Mouse (Mus musculus): ENCODE results near the gene Cd300lg. TPM values are rescaled to one million over a fixed set of nuclear protein-coding genes. Genes with fewer than 3 reads are reported as not detected.

Cd300lg gene
- polyA plus RNA-seq, 1 experiment: not detected

DNA sequence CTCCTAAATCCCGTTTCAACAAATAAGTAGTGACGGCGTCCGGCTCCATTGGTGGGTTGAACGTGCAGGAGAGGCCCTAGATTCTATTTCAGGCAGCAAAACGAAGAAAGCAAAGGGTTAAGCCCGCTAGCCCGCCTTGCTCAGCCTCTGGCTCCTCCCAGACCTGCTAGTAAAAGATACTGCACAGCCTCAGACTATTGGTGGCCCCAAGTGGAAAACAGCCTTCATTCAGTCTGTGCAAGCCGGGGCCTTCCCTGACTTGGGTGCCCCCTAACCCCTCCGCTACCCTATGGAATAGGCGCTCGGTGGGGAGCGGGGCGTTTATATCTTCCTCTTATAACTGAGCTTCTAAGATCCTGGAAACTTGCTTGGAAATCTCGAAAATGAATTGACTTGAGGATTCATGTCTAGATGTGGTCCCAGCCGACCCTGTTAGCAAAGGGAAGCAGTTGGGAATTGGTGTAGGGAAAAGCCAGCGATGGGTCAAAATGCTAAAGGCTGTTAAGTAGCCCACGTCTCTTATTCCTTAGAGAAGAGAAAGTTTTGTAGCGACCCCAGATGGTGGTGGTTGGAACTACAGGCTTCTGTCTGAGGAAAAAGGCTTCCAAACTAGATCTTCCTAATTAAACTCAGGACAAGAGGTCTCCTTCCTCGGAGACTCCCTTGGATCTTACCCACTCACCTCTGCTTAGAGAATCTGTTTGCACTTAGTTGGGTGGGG lies 47.9 kb downstream of the Cd300lg start:
- TF ChIP-seq FOSL1 (IDR thresholded peaks at IDR 0.05; ENCODE audit: insufficient read depth, low read length, poor library complexity, severe bottlenecking) (no peak), MYOD1 (IDR thresholded peaks at IDR 0.05; ENCODE audit: control insufficient read depth, insufficient read length, low read depth) (no peak), MAX (IDR thresholded peaks at IDR 0.05) (no peak), CTCF (IDR thresholded peaks at IDR 0.05; ENCODE audit: control insufficient read depth, insufficient read depth, insufficient read length) (no peak), CEBPB (IDR thresholded peaks at IDR 0.05; ENCODE audit: low read depth) (no peak), USF1 (IDR thresholded peaks at IDR 0.05; ENCODE audit: low read depth) (no peak), MYOG (IDR thresholded peaks at IDR 0.05; ENCODE audit: control insufficient read depth, extremely low read depth, insufficient read length) (no peak)
- peaks cover 20% of the 10 kb centered on the region for H3K27me3 ChIP-seq (ENCODE audit: control insufficient read depth, insufficient read depth, insufficient read length)
- no peaks in the 10 kb centered on the region for H3K36me3 ChIP-seq (ENCODE audit: control insufficient read depth, insufficient read depth)
- H3K4me3 ChIP-seq (ENCODE audit: insufficient read depth, poor library complexity, severe bottlenecking): peak overlapping the region; percentile 38
- no peak overlapping the region for H3ac ChIP-seq (ENCODE audit: control insufficient read depth, insufficient read length, low read depth)
- H3K79me2 ChIP-seq (ENCODE audit: control insufficient read depth, insufficient read depth): no peaks in the 10 kb centered on the region
- no peaks in the 10 kb centered on the region for H3K79me3 ChIP-seq (ENCODE audit: low read depth)

DNA sequence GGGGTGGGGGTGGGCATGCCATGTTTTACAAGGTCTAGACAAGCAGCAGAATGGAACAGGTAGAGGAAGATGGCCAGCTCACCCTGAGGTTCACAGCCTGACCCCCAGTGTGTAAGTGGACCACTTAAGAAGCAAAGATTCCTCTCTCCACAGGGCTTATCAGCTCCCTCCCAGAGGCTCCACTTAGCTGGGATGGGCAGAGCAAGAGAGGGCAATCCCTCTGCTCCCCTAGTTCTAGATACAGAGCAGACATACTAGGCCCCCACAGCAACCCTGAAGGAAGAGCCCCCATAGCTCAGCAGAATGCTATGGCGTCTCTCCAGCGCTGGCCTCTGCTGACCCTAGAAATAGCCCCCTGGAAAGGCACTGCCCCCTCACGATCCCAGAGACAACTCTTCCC lies 54.4 kb downstream of the Cd300lg start:
- Histone ChIP-seq H3K27me3 (ENCODE audit: control insufficient read depth, insufficient read depth, insufficient read length) (peaks cover 70% of the 10 kb centered on the region), H3K36me3 (ENCODE audit: control insufficient read depth, insufficient read depth) (no peaks in the 10 kb centered on the region), H3K4me3 (ENCODE audit: insufficient read depth, poor library complexity, severe bottlenecking) (no peak overlapping the region), H3K79me3 (ENCODE audit: low read depth) (no peaks in the 10 kb centered on the region), H3K79me2 (ENCODE audit: control insufficient read depth, insufficient read depth) (no peaks in the 10 kb centered on the region), H3ac (ENCODE audit: control insufficient read depth, insufficient read length, low read depth) (no peak overlapping the region)
- TF ChIP-seq CEBPB (IDR thresholded peaks at IDR 0.05; ENCODE audit: low read depth) (no peak), CTCF (IDR thresholded peaks at IDR 0.05; ENCODE audit: control insufficient read depth, insufficient read depth, insufficient read length) (no peak), MYOG (IDR thresholded peaks at IDR 0.05; ENCODE audit: control insufficient read depth, extremely low read depth, insufficient read length) (no peak), MAX (IDR thresholded peaks at IDR 0.05) (no peak), MYOD1 (IDR thresholded peaks at IDR 0.05; ENCODE audit: control insufficient read depth, insufficient read length, low read depth) (no peak), FOSL1 (IDR thresholded peaks at IDR 0.05; ENCODE audit: insufficient read depth, low read length, poor library complexity, severe bottlenecking) (no peak), USF1 (IDR thresholded peaks at IDR 0.05; ENCODE audit: low read depth) (no peak)

DNA sequence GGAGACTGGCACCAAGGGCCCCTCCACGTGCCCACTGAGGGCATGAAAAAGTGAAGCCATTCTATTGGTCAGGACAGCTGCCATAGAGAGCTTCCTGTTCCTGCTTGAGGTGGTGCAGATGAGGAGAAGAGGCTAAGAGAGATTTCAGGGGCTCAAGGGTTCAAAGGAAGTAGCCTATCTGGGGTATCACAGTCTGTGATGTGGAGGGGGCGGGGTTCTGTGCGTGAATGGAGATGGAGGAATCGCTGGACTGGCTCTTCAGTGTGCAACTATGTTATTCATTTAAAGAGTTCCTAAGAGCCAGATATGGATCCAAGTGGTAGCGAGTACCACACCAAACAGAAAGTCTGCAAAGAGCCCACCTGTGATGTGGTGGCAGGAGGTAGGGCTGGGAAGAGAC lies 55.1 kb downstream of the Cd300lg start:
- H3K27me3 ChIP-seq (ENCODE audit: control insufficient read depth, insufficient read depth, insufficient read length): peaks cover 76% of the 10 kb centered on the region
- no peak overlapping the region for H3ac ChIP-seq (ENCODE audit: control insufficient read depth, insufficient read length, low read depth)
- no peaks in the 10 kb centered on the region for H3K36me3 ChIP-seq (ENCODE audit: control insufficient read depth, insufficient read depth)
- H3K79me2 ChIP-seq (ENCODE audit: control insufficient read depth, insufficient read depth): no peaks in the 10 kb centered on the region
- no peaks in the 10 kb centered on the region for H3K79me3 ChIP-seq (ENCODE audit: low read depth)
- H3K4me3 ChIP-seq (ENCODE audit: insufficient read depth, poor library complexity, severe bottlenecking): no peak overlapping the region
- TF ChIP-seq MAX (IDR thresholded peaks at IDR 0.05) (no peak), MYOG (IDR thresholded peaks at IDR 0.05; ENCODE audit: control insufficient read depth, extremely low read depth, insufficient read length) (no peak), FOSL1 (IDR thresholded peaks at IDR 0.05; ENCODE audit: insufficient read depth, low read length, poor library complexity, severe bottlenecking) (no peak), CEBPB (IDR thresholded peaks at IDR 0.05; ENCODE audit: low read depth) (no peak), MYOD1 (IDR thresholded peaks at IDR 0.05; ENCODE audit: control insufficient read depth, insufficient read length, low read depth) (no peak), USF1 (IDR thresholded peaks at IDR 0.05; ENCODE audit: low read depth) (no peak), CTCF (IDR thresholded peaks at IDR 0.05; ENCODE audit: control insufficient read depth, insufficient read depth, insufficient read length) (no peak)

DNA sequence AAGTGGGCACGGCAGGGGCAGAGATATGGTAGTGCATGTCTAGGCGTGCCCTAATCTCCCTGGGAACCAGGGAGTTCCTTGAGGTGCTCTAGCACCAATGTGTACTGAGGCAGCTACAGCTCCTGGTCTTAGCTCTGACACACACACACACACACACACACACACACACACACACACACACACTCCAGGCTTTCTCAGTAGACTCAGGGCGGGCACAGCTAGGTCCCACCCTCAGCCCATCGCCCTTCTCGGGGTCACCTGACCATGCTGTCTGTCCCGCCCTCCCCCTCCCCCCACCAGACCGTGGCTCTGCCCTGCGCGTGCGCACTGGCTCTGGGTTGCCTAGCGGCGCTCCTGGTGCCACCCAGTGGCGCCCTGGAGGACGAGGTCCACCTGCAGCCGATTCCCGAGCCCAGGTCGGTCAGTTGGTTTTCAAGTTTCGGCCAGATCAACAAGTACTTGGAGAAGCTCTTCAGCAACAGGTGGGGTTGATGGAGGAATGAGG lies 55.6 kb downstream of the Cd300lg start:
- H3ac ChIP-seq (ENCODE audit: control insufficient read depth, insufficient read length, low read depth): no peak overlapping the region
- TF ChIP-seq CTCF (IDR thresholded peaks at IDR 0.05; ENCODE audit: control insufficient read depth, insufficient read depth, insufficient read length) (peak; percentile 48), MYOD1 (IDR thresholded peaks at IDR 0.05; ENCODE audit: control insufficient read depth, insufficient read length, low read depth) (no peak)

DNA sequence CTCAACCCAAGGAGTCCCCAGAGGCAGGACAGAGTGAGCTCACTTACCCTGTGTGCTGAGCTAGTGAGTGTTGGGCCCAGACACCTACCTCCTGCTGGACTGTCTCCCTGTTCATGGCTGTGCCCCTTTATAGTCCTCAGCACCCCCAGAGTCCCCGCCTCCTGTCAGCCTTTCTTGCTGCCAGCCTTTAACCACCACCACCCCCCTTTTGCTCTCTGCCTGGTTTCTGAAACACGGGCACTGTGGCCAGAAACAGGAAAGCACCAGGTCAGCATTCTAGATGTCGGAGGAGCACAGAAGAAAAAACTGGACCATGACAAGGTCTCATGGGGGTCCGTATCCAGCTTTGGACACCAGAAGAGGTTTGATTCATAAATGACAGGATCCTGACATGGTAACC lies 59.9 kb downstream of the Cd300lg start, which contains the start of gene Ppy:
TSS of gene Ppy (minus strand) at position 101 of the 400 bp plus-strand sequence.
- no peak within 1 kb of the TSS for H3K4me3 ChIP-seq (ENCODE audit: insufficient read depth, poor library complexity, severe bottlenecking)
- H3K27me3 ChIP-seq (ENCODE audit: control insufficient read depth, insufficient read depth, insufficient read length): peaks cover 78% of the 10 kb centered on the region
- TF ChIP-seq CEBPB (IDR thresholded peaks at IDR 0.05; ENCODE audit: low read depth): no peak
- no peak for TF ChIP-seq FOSL1 (IDR thresholded peaks at IDR 0.05; ENCODE audit: insufficient read depth, low read length, poor library complexity, severe bottlenecking)
- TF ChIP-seq MYOG (IDR thresholded peaks at IDR 0.05; ENCODE audit: control insufficient read depth, extremely low read depth, insufficient read length): no peak
- no peak for TF ChIP-seq MAX (IDR thresholded peaks at IDR 0.05)
- TF ChIP-seq CTCF (IDR thresholded peaks at IDR 0.05; ENCODE audit: control insufficient read depth, insufficient read depth, insufficient read length): no peak
- no peak for TF ChIP-seq MYOD1 (IDR thresholded peaks at IDR 0.05; ENCODE audit: control insufficient read depth, insufficient read length, low read depth)
- TF ChIP-seq USF1 (IDR thresholded peaks at IDR 0.05; ENCODE audit: low read depth): no peak
- no peaks in the 10 kb centered on the region for H3K79me3 ChIP-seq (ENCODE audit: low read depth)
- no peaks in the 10 kb centered on the region for H3K79me2 ChIP-seq (ENCODE audit: control insufficient read depth, insufficient read depth)
- no peak within 1 kb of the TSS for H3ac ChIP-seq (ENCODE audit: control insufficient read depth, insufficient read length, low read depth)
- no peaks in the 10 kb centered on the region for H3K36me3 ChIP-seq (ENCODE audit: control insufficient read depth, insufficient read depth)

More for the DNA sequence above, 55.6 kb downstream of the Cd300lg start:
- H3K36me3 ChIP-seq (ENCODE audit: control insufficient read depth, insufficient read depth): no peaks in the 10 kb centered on the region
- H3K79me2 ChIP-seq (ENCODE audit: control insufficient read depth, insufficient read depth): no peaks in the 10 kb centered on the region
- peaks cover 76% of the 10 kb centered on the region for H3K27me3 ChIP-seq (ENCODE audit: control insufficient read depth, insufficient read depth, insufficient read length)
- H3K4me3 ChIP-seq (ENCODE audit: insufficient read depth, poor library complexity, severe bottlenecking): no peak overlapping the region
- H3K79me3 ChIP-seq (ENCODE audit: low read depth): no peaks in the 10 kb centered on the region

All from C2C12 (cell line).